Mouse (Mus musculus): ENCODE results near the gene Stard7.
"Not testable (repeated sequence)": the region's sequence is repeated elsewhere in the genome, so short reads cannot be mapped to it uniquely, and the experiment has no call there.

The Stard7 gene

GRCm38 (mm10) chr2:127269491-127270299 is at the start of gene Stard7:
Gene Stard7, plus strand, starts transcription at chr2:127270218.
- DNase-seq (ENCODE audit: low spot score in 2 of 2): peak; percentile 93 to 95

DNA sequence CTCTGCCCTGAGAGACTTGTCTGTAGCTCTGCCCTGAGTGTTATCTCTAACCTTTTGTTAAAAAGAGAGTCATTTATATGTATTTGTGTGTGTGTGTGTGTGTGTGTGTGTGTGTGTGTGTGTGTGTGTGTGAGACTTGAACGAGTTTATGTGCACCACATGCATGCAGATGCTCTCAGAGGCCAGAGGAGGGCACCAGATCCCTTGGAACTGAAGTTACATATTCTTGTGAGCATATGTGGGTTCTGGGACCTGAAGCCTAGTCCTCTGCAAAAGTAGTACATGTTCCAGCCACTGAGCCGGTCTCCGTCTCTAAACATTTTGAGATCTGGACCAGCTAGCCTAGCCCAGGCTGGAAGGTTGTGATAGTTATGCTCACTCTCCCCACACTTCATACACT is 44.8 kb upstream of the Stard7 start:
- DNase-seq (ENCODE audit: low spot score in 2 of 2): no peak

GRCm38 (mm10) chr2:127237897-127238610 is 32.0 kb upstream of the Stard7 start:
- DNase-seq (ENCODE audit: low spot score in 2 of 2): no peak

DNA sequence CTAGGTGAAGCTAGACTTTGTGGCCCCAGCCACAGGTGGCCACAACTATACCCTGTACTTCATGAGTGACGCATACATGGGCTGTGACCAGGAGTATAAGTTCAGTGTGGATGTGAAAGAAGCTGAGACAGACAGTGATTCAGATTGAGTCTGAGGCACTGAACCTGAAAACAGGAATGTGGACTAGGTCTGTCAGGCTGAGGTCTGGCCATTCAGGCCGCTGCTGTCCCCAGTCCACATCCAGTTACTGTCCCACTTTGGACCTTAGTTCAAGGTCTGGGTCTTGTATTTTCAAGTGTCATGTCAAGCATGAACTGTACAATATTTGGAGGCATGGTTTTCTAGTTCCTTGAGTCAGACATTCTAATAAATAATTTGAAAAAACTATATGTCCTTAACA is 30.0 kb upstream of the Stard7 start:
- DNase-seq (ENCODE audit: low spot score in 2 of 2): no peak

DNA sequence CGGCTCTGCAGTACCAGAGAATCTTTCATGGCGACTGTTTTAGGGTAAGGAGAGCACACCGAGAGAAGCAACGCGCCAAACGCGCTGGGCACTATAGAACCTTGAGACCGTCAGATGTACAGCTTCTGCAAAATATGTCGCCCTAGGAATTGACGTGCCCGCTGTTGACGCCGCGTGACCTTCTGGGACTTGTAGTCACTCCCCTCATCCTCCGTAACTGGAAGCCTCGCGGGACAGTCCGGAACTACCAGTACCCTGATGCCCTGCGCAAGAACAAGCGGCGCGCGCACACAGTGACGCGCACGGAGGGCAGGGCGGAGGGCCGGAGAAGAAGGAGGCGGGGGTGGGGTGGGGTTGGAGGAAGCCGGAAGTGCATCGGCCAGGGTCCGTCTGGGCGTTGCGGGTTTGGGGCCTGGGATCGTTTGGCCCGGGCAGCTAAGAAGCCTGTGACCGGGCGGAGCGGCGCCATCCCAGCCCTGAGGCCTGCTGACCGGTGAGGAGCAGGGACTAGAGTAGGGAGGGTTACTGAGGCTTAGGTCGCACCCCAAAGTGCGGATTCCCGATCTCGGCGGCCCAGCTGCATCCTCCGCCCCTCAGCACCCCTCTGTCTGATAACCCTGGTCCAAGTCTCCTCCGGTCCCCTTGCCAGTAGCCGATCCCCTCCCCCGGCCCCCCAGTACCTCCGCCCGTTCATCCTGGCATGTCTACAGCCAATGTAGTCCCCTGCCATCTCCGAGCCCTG is 22.3 kb upstream of the Stard7 start, which contains the start of the genes Ciao1 and Tmem127:
Ciao1 (minus strand) TSS at position 225 of the 742 bp plus-strand sequence.
Tmem127 (plus strand) TSS at position 317 of the 742 bp plus-strand sequence.
- DNase-seq (ENCODE audit: low spot score in 2 of 2): peak; percentile 96 to 97

DNA sequence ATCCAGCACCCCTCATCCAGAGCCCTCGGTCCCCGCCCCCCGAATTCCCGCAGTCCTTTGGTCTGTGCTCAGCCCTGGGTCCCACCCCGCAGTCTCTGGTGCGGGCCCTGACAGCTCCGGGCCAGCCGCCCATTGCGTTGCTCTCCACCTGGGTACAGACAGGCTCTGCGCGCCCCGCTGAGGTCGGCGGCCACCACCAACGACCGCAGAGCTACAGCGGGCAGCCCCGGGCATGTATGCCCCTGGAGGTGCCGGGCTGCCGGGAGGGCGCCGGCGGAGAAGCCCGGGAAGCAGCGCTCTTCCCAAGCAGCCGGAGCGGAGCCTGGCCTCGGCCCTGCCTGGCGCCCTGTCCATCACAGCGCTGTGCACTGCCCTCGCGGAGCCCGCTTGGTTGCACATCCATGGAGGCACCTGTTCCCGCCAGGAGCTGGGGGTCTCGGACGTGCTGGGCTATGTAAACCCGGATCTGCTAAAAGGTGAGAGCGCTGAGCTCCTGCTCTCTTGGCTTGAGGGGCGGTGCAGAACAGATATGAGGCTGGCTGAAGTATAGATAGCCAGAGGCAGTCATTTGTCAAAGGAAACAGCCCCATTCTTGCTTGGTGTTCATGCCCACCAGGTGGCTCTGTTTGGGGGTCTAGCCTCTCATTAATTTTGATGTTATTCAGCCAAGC is 21.5 kb upstream of the Stard7 start:
- peak; percentile 39 to 50 for DNase-seq (ENCODE audit: low spot score in 2 of 2)

GRCm38 (mm10) chr2:127250291-127251008 is 19.6 kb upstream of the Stard7 start:
- no peak for DNase-seq (ENCODE audit: low spot score in 2 of 2)

- DNase-seq (ENCODE audit: low spot score in 2 of 2): no peak
These were observed 18.6 kb upstream of the Stard7 start for GRCm38 (mm10) chr2:127251457-127251856.

DNA sequence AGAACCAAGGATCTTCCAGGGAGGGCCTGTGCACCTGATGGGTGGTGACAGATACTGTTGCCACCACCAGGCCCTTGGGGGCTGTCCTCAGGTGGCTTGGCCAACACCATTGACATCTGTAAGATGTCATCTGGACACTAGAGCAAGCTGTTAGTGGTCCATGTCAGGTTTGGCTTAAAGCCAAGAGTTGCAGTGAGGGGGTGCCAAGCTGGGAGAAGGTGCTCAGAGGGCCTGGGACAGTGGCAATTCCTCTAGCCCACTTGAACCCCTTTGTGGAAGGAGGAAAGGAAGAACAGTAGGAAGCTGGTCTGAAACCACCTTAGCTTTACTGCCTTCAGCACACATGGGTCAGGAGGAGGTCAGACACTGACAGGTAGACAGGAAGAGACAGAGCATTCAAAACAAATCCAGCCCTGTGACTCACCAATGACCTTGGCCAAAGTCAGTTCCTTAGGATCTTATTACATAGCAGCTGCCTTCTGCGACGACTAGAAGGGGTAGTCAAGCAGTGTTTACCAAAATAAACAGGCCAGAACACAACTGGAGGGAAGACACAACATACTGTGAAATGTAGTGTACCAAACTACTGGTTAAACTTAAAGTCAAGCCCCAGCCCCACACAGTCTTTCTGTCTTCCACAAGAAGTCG is 18.0 kb upstream of the Stard7 start:
- no peak for DNase-seq (ENCODE audit: low spot score in 2 of 2)

- DNase-seq (ENCODE audit: low spot score in 2 of 2): no peak
These were observed 17.2 kb upstream of the Stard7 start for GRCm38 (mm10) chr2:127252787-127253186.

DNA sequence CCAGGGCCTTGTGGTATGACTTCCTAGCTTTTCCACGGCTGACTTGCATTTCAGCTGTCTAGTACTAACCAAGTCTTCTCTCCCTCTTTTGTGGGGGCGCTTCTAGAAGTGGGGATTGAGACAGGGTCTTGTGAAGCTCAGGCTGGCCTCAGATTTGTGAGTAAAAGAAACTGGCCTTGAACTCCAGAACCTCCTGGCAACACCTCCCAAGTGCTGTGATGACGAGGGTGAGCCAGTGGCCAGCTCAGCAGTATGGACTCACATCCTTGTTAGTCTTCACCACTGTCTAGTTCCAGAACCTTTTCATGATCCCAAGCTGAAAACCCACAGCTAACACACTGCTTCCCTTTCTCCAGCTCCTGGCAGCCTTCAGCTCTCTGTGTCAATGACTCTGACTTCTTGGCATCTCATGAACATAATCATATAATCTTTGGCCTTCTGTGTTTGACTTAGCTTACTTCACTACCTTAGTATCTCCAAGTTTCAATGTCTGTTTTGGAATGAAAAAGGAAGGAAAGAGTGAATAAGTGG is 15.3 kb upstream of the Stard7 start:
- no peak for DNase-seq (ENCODE audit: low spot score in 2 of 2)

DNA sequence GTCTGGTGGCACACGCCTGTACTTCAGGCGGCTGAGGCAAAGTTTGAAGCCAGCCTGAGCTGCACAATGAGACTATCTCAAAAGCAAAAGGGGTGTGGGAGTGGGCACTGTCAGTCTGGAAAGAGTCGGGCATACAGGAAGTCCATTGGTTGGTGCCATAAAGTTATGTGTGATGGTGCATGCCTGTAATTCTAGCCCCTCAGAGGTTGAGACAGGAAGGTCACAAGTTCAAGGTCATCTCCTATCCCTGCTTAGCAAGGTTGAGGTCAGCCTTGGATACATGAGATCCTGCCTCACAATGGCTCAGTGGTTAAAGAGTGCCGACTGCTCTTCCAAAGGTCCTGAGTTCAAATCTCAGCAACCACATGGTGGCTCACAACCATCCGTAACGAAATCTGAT is 14.7 kb upstream of the Stard7 start:
- no peak for DNase-seq (ENCODE audit: low spot score in 2 of 2)

DNA sequence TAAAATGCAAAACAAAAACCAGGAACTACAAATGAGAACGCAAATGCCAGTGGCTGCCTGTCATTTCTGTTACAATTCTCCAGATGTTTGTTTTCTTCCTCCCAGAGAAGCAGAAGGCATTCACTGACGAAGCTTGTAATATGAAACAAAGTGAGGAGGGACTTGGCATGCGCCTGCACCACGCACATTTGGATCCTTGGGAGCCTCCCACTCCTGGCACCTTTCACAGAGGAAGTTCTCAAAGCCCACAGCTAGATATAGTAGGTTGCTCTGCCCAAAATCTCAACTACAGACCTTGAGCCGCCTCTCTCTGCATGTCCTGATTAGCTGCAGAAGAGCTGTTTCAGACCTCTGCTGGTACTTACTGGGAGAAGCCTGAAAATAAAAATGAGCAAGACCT is 10.7 kb upstream of the Stard7 start:
- DNase-seq (ENCODE audit: low spot score in 2 of 2): no peak

DNA sequence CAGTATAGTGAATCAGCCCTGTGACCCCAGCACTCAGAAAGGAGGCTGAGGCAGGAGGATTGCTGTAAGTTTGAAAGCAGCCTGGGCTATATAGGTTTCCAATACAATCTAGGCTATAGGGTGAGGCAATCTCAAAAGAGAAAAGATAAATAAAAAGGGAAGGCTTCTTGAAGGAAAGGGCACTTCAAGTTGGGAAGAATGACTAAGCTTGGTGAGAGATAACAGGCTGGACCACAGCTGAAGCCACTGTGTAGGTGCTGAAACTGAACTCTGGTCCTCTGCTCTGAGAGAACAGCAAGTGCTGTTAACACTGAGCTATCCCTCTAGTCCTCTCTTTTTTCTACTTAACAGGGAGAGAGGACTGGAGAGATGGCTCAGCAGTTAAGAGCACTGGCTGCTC is 7.5 kb upstream of the Stard7 start:
- DNase-seq (ENCODE audit: low spot score in 2 of 2): no peak

DNA sequence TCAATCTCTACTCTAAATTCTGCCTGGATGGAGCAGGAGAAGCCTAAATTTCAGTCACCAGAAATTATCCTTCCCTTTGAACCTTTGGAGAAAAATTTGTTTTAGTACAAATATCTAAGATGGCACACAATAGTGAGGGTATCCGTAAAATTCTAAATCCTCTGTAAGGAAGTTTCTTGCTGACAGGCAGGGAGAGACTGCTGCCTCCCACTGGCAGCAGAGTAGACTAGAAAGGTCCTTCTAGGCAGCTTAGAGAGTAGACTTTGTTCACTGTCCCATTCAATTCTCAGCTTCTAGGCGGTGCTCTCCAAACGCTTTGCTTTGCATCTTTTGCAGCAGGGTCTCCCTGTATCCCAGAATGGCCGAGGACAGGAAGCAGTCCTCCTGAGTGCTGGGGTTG is 2.2 kb upstream of the Stard7 start:
- no peak for DNase-seq (ENCODE audit: low spot score in 2 of 2)

GRCm38 (mm10) chr2:127270300-127271041 is 453 bp downstream of the Stard7 start:
- peak; percentile 75 to 82 for DNase-seq (ENCODE audit: low spot score in 2 of 2)

DNA sequence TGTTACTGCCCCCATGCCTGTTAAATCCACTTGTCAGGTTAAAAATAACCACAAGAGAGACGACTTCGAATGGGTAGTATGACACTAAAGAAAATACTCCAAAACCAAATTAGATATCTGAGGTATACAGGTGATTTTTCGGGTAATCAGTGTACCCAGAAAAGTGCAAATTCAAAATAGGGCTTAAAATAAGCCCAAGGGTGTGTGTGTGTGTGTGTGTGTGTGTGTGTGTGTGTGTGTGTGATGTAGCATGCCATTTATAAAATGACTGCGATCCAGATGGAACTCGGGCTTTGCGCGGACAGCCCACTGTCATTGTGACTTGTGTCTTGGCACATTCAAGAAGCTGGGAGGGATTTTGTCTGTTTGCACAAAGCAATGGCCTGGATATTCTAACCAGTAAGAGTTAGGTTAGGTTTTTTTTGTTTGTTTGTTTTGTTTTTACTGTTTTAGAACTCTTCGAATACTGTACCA is 1.1 kb downstream of the Stard7 start:
- peak in 1 of 2 experiments; percentile 29 for DNase-seq (ENCODE audit: low spot score in 2 of 2)

GRCm38 (mm10) chr2:127272049-127272448 is 2.0 kb downstream of the Stard7 start:
- DNase-seq (ENCODE audit: low spot score in 2 of 2): not testable (repeated sequence)

DNA sequence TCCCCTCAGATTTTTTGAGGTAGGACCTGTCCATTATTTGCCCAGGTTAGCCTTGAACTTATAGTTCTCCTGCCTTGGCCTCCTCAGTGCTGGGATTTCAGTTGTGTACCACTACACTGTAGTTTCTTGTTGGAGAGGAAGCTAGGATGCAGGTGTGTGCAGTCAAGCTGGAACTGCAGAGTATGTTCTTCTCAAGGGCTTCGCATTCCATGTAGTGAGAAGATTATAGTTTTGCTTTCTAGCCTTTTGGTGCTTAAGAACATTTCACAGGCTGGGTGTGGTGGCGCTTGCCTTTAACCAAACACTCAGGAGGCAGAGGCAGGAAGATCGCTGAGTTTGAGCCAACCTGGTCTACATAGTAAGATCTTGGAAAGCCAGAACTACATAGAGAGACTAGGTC is 2.8 kb downstream of the Stard7 start:
- no peak for DNase-seq (ENCODE audit: low spot score in 2 of 2)

Measured in frontal cortex, postnatal 10 days (tissue).